Mouse (Mus musculus) MEL (cell line): Measurements from ENCODE around the gene Trafd1. TPM values are rescaled to one million over a fixed set of nuclear protein-coding genes. Genes with fewer than 3 reads are reported as not detected.

Source experiments
- DNase-seq: peaks from one replicate; pipeline ENCODE4 v3.0.0; 2011; ENCODE audit warnings: low read depth, low spot score
- H3K27ac ChIP-seq: 2 replicates; pipeline ENCODE4 v1.5.1; 2012; ENCODE audit warnings: low read depth, mild to moderate bottlenecking, control low read depth, low read length, moderate library complexity; ENCODE audit not compliant: control insufficient read depth
- H3K27me3 ChIP-seq, 2 experiments: fragments of 150-350 bp in 1 of 2; sonication (generic) in 1 of 2; 2 replicates each; pipeline ENCODE4 v1.6.1; 2012; ENCODE audit warnings: low read length in 2 of 2, mild to moderate bottlenecking in 2 of 2, improper control_type of control experiment in 1 of 2, moderate library complexity in 1 of 2; ENCODE audit not compliant: insufficient read depth in 2 of 2, control insufficient read depth in 1 of 2
- H3K36me3 ChIP-seq, 2 experiments: 2 replicates each; pipeline ENCODE4 v1.6.1; 2012 to 2014; ENCODE audit warnings: low read length in 2 of 2, improper control_type of control experiment in 1 of 2, inconsistent platforms in 1 of 2, mild to moderate bottlenecking in 1 of 2; ENCODE audit not compliant: insufficient read depth in 2 of 2, control insufficient read depth in 1 of 2
- H3K4me1 ChIP-seq, 2 experiments: fragments of 150-350 bp in 1 of 2; sonication (generic) in 1 of 2; 2 replicates each; pipeline ENCODE4 v1.6.1; 2012; ENCODE audit warnings: low read length in 2 of 2, improper control_type of control experiment in 1 of 2, mild to moderate bottlenecking in 1 of 2; ENCODE audit not compliant: insufficient read depth in 2 of 2, control insufficient read depth in 1 of 2
- H3K4me3 ChIP-seq, 2 experiments: fragments of 150-350 bp in 1 of 2; sonication (generic) in 1 of 2; 2 replicates each; pipeline ENCODE4 v1.5.1; 2012; ENCODE audit warnings: low read depth in 2 of 2, low read length in 2 of 2, mild to moderate bottlenecking in 2 of 2, moderate library complexity in 2 of 2, control low read depth in 1 of 2, improper control_type of control experiment in 1 of 2; ENCODE audit not compliant: control insufficient read depth in 1 of 2, insufficient read depth in 1 of 2
- H3K79me2 ChIP-seq: 2 replicates; pipeline ENCODE4 v1.6.1; 2012; ENCODE audit warnings: mild to moderate bottlenecking, low read length, moderate library complexity; ENCODE audit not compliant: control insufficient read depth, poor library complexity, insufficient read depth
- H3K9ac ChIP-seq: 2 replicates; pipeline ENCODE4 v1.6.1; 2012; ENCODE audit warnings: low read depth, mild to moderate bottlenecking, control low read depth, low read length, moderate library complexity; ENCODE audit not compliant: control insufficient read depth, poor library complexity, severe bottlenecking
- H3K9me3 ChIP-seq: fragments of 150-350 bp; sonication (generic); replicated peaks from 2 replicates; pipeline ENCODE4 v1.6.1; 2012; ENCODE audit warnings: mild to moderate bottlenecking, low read length, improper control_type of control experiment, moderate library complexity; ENCODE audit not compliant: insufficient read depth
- BHLHE40 ChIP-seq: IDR thresholded peaks from 2 replicates; pipeline ENCODE4 v1.6.1; 2012; ENCODE audit warnings: low read depth, mild to moderate bottlenecking, inconsistent platforms, low read length, improper control_type of control experiment, borderline replicate concordance
- CHD1 ChIP-seq: IDR thresholded peaks from 2 replicates; pipeline ENCODE4 v1.6.1; 2012; ENCODE audit warnings: low read depth, mild to moderate bottlenecking, inconsistent platforms, low read length, improper control_type of control experiment
- CHD2 ChIP-seq: IDR thresholded peaks from 2 replicates; pipeline ENCODE4 v1.6.1; 2011; ENCODE audit warnings: low read length, improper control_type of control experiment
- CTCF ChIP-seq, 3 experiments: IDR thresholded peaks in 2 of 3; conservative IDR thresholded peaks in 1 of 3; 2 replicates each; pipeline ENCODE4 v1.5.1; 2011 to 2012; ENCODE audit warnings: low read length in 3 of 3, low read depth in 2 of 3, mild to moderate bottlenecking in 2 of 3, improper control_type of control experiment in 1 of 3, inconsistent platforms in 1 of 3, mixed read lengths in 1 of 3, moderate library complexity in 1 of 3; ENCODE audit not compliant: control insufficient read depth in 1 of 3, insufficient read depth in 1 of 3, poor library complexity in 1 of 3, severe bottlenecking in 1 of 3
- E2F4 ChIP-seq: IDR thresholded peaks from 2 replicates; pipeline ENCODE4 v1.6.1; 2011; ENCODE audit warnings: low read depth, low read length, improper control_type of control experiment, borderline replicate concordance
- ELF1 ChIP-seq: IDR thresholded peaks from 2 replicates; pipeline ENCODE4 v1.6.1; 2014; ENCODE audit warnings: low read depth, mild to moderate bottlenecking, inconsistent platforms, low read length, improper control_type of control experiment, moderate library complexity
- ETS1 ChIP-seq: IDR thresholded peaks from 2 replicates; pipeline ENCODE4 v1.6.1; 2012; ENCODE audit warnings: low read depth, mild to moderate bottlenecking, inconsistent platforms, low read length, improper control_type of control experiment, moderate library complexity
- GABPA ChIP-seq: IDR thresholded peaks from 2 replicates; pipeline ENCODE4 v1.6.1; 2012; ENCODE audit warnings: low read depth, mild to moderate bottlenecking, inconsistent platforms, low read length, improper control_type of control experiment, moderate library complexity
- GATA1 ChIP-seq: IDR thresholded peaks from 2 replicates; pipeline ENCODE4 v1.6.1; 2011; ENCODE audit warnings: low read depth, low read length, improper control_type of control experiment
- HCFC1 ChIP-seq: IDR thresholded peaks from 2 replicates; pipeline ENCODE4 v1.6.1; 2012; ENCODE audit warnings: low read depth, mild to moderate bottlenecking, inconsistent platforms, low read length, improper control_type of control experiment, moderate library complexity
- JUND ChIP-seq: IDR thresholded peaks from 2 replicates; pipeline ENCODE4 v1.6.1; 2011; ENCODE audit warnings: low read depth, mild to moderate bottlenecking, improper control_type of control experiment, low read length
- KAT2A ChIP-seq: conservative IDR thresholded peaks from 2 replicates; pipeline ENCODE4 v1.6.1; 2012; ENCODE audit warnings: low read depth, low read length, improper control_type of control experiment, inconsistent platforms
- MAFK ChIP-seq: IDR thresholded peaks from 2 replicates; pipeline ENCODE4 v1.6.1; 2011; ENCODE audit warnings: low read depth, mild to moderate bottlenecking, low read length, improper control_type of control experiment, borderline replicate concordance
- MAX ChIP-seq: IDR thresholded peaks from 2 replicates; pipeline ENCODE4 v1.6.1; 2011; ENCODE audit warnings: low read length, improper control_type of control experiment
- MAZ ChIP-seq: IDR thresholded peaks from 2 replicates; pipeline ENCODE4 v1.6.1; 2012; ENCODE audit warnings: low read depth, mild to moderate bottlenecking, inconsistent platforms, low read length, improper control_type of control experiment
- MEF2A ChIP-seq: IDR thresholded peaks from 2 replicates; pipeline ENCODE4 v1.6.1; 2014; ENCODE audit warnings: low read depth, mild to moderate bottlenecking, inconsistent platforms, low read length, improper control_type of control experiment; ENCODE audit not compliant: poor library complexity, insufficient replicate concordance, severe bottlenecking; ENCODE audit errors: extremely low read depth
- MXI1 ChIP-seq: IDR thresholded peaks from 2 replicates; pipeline ENCODE4 v1.6.1; 2011; ENCODE audit warnings: mild to moderate bottlenecking, low read depth, low read length, improper control_type of control experiment
- MYB ChIP-seq: IDR thresholded peaks from 2 replicates; pipeline ENCODE4 v1.6.1; 2011; ENCODE audit warnings: mild to moderate bottlenecking, low read depth, low read length, improper control_type of control experiment
- MYC ChIP-seq: IDR thresholded peaks from 2 replicates; pipeline ENCODE4 v1.6.1; 2011; ENCODE audit warnings: low read depth, mild to moderate bottlenecking, low read length, improper control_type of control experiment, moderate library complexity
- NRF1 ChIP-seq: IDR thresholded peaks from 2 replicates; pipeline ENCODE4 v1.6.1; 2014; ENCODE audit warnings: low read depth, mild to moderate bottlenecking, inconsistent platforms, low read length, improper control_type of control experiment, moderate library complexity; ENCODE audit not compliant: poor library complexity, insufficient read depth, severe bottlenecking
- POLR2A ChIP-seq, 2 experiments: IDR thresholded peaks; 2 replicates each; pipeline ENCODE4 v1.6.1; 2011 to 2012; ENCODE audit warnings: low read length in 2 of 2, mild to moderate bottlenecking in 2 of 2, control low read depth in 1 of 2, improper control_type of control experiment in 1 of 2, low read depth in 1 of 2, moderate library complexity in 1 of 2; ENCODE audit not compliant: control insufficient read depth in 1 of 2, insufficient read depth in 1 of 2, poor library complexity in 1 of 2
- POLR2AphosphoS2 ChIP-seq: IDR thresholded peaks from 2 replicates; pipeline ENCODE4 v1.6.1; 2011; ENCODE audit warnings: low read length, improper control_type of control experiment
- POLR2AphosphoS5 ChIP-seq: IDR thresholded peaks from 2 replicates; pipeline ENCODE4 v1.6.1; 2012; ENCODE audit warnings: low read depth, borderline replicate concordance, mild to moderate bottlenecking, inconsistent platforms, low read length, moderate library complexity, mixed read lengths
- RCOR1 ChIP-seq: IDR thresholded peaks from 2 replicates; pipeline ENCODE4 v1.6.1; 2012; ENCODE audit warnings: low read depth, mild to moderate bottlenecking, inconsistent platforms, low read length, improper control_type of control experiment
- SIN3A ChIP-seq: IDR thresholded peaks from 2 replicates; pipeline ENCODE4 v1.6.1; 2012; ENCODE audit warnings: low read length, improper control_type of control experiment, inconsistent platforms
- SMC3 ChIP-seq: IDR thresholded peaks from 2 replicates; pipeline ENCODE4 v1.6.1; 2011; ENCODE audit warnings: low read depth, low read length, improper control_type of control experiment
- TAL1 ChIP-seq: IDR thresholded peaks from 2 replicates; pipeline ENCODE4 v1.6.1; 2012; ENCODE audit warnings: mild to moderate bottlenecking, inconsistent platforms, low read length, moderate library complexity, mixed read lengths
- TCF12 ChIP-seq: IDR thresholded peaks from 2 replicates; pipeline ENCODE4 v1.6.1; 2014; ENCODE audit warnings: low read depth, mild to moderate bottlenecking, inconsistent platforms, low read length, improper control_type of control experiment, moderate library complexity
- UBTF ChIP-seq: IDR thresholded peaks from 2 replicates; pipeline ENCODE4 v1.6.1; 2012; ENCODE audit warnings: low read depth, mild to moderate bottlenecking, inconsistent platforms, low read length, improper control_type of control experiment, moderate library complexity, borderline replicate concordance; ENCODE audit not compliant: insufficient read depth
- USF1 ChIP-seq: IDR thresholded peaks from 2 replicates; pipeline ENCODE4 v1.6.1; 2014; ENCODE audit warnings: low read depth, mild to moderate bottlenecking, inconsistent platforms, low read length, improper control_type of control experiment, moderate library complexity
- USF2 ChIP-seq, 2 experiments: IDR thresholded peaks; 2 replicates each; pipeline ENCODE4 v1.6.1; 2011 to 2012; ENCODE audit warnings: improper control_type of control experiment in 2 of 2, low read length in 2 of 2, borderline replicate concordance in 1 of 2, inconsistent platforms in 1 of 2, low read depth in 1 of 2, mild to moderate bottlenecking in 1 of 2; ENCODE audit not compliant: insufficient read depth in 1 of 2
- ZC3H11A ChIP-seq: IDR thresholded peaks from 2 replicates; pipeline ENCODE4 v1.6.1; 2012; ENCODE audit warnings: low read depth, mild to moderate bottlenecking, inconsistent platforms, low read length, improper control_type of control experiment
- ZKSCAN1 ChIP-seq: IDR thresholded peaks from 2 replicates; pipeline ENCODE4 v1.6.1; 2012; ENCODE audit warnings: low read depth, mild to moderate bottlenecking, inconsistent platforms, low read length, improper control_type of control experiment, moderate library complexity
- ZMIZ1 ChIP-seq: IDR thresholded peaks from 2 replicates; pipeline ENCODE4 v1.6.1; 2012; ENCODE audit warnings: low read depth, mild to moderate bottlenecking, inconsistent platforms, low read length, improper control_type of control experiment, moderate library complexity
- ZNF384 ChIP-seq: IDR thresholded peaks from 2 replicates; pipeline ENCODE4 v1.6.1; 2012; ENCODE audit warnings: low read depth, mild to moderate bottlenecking, inconsistent platforms, low read length, improper control_type of control experiment
- polyA plus RNA-seq, 2 experiments: library from polyadenylated mRNA; stranded (reverse) in 1 of 2; unstranded in 1 of 2; fragments of >175 nt in 1 of 2; fragments of >200 nt in 1 of 2; gene quantifications; 2 replicates each; pipeline versions ENCODE4 v1.2.1 to v1.2.4; 2012; ENCODE audit warnings: low replicate concordance in 2 of 2, low read depth in 1 of 2; ENCODE audit not compliant: insufficient read length in 2 of 2, insufficient read depth in 1 of 2, missing spikeins in 1 of 2
- total RNA-seq: library from RNA; depleted of rRNA; stranded (reverse); fragments of 300-350 nt; gene quantifications from 2 replicates; pipeline ENCODE4 v1.2.3, GENCODE M21; 2012; rRNA removed

Gene Trafd1
- total RNA-seq (12.9 and 15.4 TPM in 2 replicates), polyA plus RNA-seq (10 to 100 TPM in 1 of 2 experiments, not detected in 1; 21.4 TPM)

DNA sequence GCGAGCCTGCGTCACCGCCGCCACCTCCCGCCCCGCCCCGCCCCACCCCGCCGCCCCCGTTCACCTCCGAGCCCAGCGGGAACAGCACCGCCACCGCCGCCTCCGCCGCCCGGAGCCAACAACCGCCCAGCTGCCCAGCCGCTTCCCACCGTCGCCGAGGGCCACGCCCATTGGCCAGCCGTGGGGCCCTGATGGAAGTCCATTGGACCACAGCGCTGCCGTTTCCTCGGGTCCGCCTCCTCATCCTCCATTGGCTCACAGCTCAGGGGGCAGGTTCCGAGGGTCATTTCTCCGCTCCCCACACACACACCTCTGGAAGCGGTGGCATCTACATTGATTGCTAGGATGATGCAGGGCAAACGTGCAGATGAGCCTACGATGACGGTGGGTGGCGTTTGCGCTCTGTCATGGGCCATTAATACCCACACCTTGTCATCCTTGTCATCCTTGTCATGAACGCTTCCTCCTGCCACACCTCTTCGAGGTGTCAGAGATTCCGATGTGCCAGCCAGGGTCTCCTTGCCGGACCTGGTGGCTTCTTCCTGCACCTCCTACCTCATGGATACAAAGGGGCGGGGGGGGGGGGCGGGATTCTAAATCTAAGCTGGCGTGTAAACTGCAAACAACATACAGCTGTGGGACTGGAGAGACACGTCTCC is at the start of gene Trafd1:
Gene Trafd1, minus strand, starts transcription at position 172 of the 659 bp plus-strand sequence.
- no peaks in the 10 kb centered on the region for H3K27me3 ChIP-seq
- peak within 1 kb of the TSS; percentile 80 to 100 for H3K4me3 ChIP-seq
- H3K4me1 ChIP-seq: peaks cover 2 to 16% of the 10 kb centered on the region in 2 experiments; a peak in 3 of 4 replicates
- H3K79me2 ChIP-seq: peaks cover 3% of the 10 kb centered on the region; the same call in 1 of the 2 replicates
- peaks cover 0 to 14% of the 10 kb centered on the region in 2 experiments; a peak in 2 of 4 replicates for H3K36me3 ChIP-seq
- peak within 1 kb of the TSS; percentile 75 for H3K27ac ChIP-seq
- H3K9ac ChIP-seq: peak within 1 kb of the TSS; percentile 86
- DNase-seq: peak; percentile 96
- no peaks in the 10 kb centered on the region for H3K9me3 ChIP-seq
- TF ChIP-seq MAFK (no peak), MAZ (peak; percentile 11; the same call in 1 of the 2 replicates), MYB (no peak), KAT2A (no peak), MYC (no peak), RCOR1 (no peak), USF1 (no peak), POLR2AphosphoS5 (no peak), UBTF (no peak), ELF1 (0 out of 2 replicates have a peak, but pooled peaks have one; percentile 22), CTCF (IDR thresholded peaks at IDR 0.05 in 2 of 3, conservative IDR thresholded peaks at IDR 0.05 in 1 of 3; ENCODE audit: control insufficient read depth in 1 of 3, insufficient read depth in 1 of 3, low read depth in 2 of 3, low read length in 3 of 3, poor library complexity in 1 of 3, severe bottlenecking in 1 of 3) (no peak), POLR2AphosphoS2 (no peak), ZMIZ1 (0 out of 2 replicates have a peak, but pooled peaks have one; percentile 37), SIN3A (peak; percentile 24; the same call in 1 of the 2 replicates), TAL1 (no peak), E2F4 (no peak), ETS1 (no peak), NRF1 (no peak), HCFC1 (no peak; the same call in none of the 2 replicates), MXI1 (peak; percentile 65), CHD2 (no peak), JUND (no peak), GATA1 (no peak), TCF12 (peak; percentile 11; the same call in 1 of the 2 replicates), ZC3H11A (no peak), SMC3 (no peak), GABPA (no peak), USF2 (IDR thresholded peaks at IDR 0.05; ENCODE audit: borderline replicate concordance in 1 of 2, insufficient read depth in 1 of 2, low read depth in 1 of 2, low read length in 2 of 2) (no peak), CHD1 (no peak), MAX (no peak; the same call in 1 of the 2 replicates), BHLHE40 (no peak), ZKSCAN1 (no peak), MEF2A (no peak), POLR2A (IDR thresholded peaks at IDR 0.05; ENCODE audit: control insufficient read depth in 1 of 2, insufficient read depth in 1 of 2, low read depth in 1 of 2, low read length in 2 of 2, poor library complexity in 1 of 2) (peak in 1 of 2 experiments; percentile 57; a peak in 1 of 4 replicates), ZNF384 (no peak)
